Mouse (Mus musculus): ENCODE measurements around the gene Tmem59l.
A peak's percentile ranks its signal among the peaks of the same experiment; 100 is the strongest.

The Tmem59l gene

DNA sequence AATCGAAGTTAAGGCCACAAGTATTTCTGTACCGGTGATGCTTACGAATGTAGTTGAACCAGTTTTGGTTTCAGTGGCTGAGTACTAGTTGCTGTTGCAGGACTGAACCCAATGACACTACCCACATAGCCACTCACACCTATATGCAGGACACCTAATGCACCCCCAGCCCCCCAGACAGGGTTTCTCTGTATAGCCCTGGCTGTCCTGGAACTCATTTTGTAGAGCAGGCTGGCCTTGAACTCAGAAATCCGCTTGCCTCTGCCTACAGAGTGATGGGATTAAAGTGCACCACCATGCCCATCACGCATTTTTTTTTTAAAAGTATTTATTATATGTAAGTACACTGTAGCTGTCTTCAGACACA is 19.9 kb upstream of the Tmem59l start:
- DNase-seq (ENCODE audit: low spot score): no peak

DNA sequence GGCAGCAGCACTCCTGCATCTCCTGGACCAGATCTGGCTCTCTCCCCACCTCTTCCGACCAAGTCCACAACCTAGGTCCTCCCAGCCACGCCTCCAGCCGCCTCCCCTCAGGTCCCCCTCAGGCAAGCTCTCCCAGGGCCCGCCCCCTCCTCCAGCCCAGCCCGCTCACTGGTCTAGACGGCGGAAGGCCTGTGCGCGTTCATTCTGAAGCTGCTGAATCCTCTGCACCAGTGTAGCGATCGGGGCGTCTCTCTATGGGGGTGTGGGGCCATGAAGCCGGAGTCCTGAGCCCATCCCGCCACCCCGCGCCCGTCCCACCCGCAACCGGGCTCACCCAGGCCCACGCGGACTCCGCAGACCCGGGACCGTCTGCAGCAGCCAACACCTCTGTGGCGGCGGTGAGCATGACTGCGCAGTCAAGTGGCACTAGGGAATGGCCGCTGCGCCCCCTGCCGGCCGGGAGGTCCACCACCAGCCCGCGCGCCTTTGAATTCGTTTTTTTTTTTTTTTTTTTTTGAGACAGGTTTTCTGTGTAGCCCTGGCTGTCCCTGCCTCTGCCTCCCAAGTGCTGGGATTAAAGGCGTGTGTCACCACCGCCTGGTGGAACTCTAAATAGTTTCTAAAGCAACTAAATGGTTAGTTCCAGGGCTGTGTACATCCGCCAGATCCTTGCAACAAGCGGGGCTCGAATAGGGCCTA is 19.3 kb upstream of the Tmem59l start, which contains the start of gene Rex1bd:
Rex1bd (minus strand) TSS at position 425 of the 699 bp plus-strand sequence.
- DNase-seq (ENCODE audit: low spot score): peak; percentile 96

DNA sequence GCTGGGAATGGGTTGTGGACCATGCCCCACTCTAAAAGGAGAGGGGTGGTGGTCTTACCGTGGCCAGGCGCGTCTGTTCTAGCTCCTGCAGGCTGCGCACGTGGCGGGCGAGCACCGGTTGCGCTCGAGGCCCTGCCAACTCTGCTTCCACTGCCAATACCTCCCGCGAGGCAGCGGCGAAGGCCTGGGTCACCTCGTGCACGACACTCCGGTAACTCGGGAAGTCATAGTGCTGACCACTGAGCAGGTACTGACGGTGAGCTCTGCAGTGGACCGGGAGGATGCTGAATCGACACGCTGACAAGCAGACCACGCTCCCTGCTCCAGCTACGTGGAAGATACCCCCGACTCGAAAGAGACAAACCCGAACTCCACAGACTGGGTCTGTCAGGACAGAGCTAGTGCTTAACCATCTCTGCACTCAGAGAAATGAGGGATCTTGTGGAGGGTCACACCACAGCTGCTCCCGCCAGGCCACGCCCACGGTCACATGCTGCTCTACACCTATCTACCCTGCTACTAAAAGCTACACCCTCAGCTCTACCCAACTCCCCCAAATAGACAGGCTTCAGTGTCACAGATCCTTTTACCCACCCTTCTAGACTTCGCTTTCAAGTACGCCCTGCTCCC is 18.7 kb upstream of the Tmem59l start:
- DNase-seq (ENCODE audit: low spot score): no peak

DNA sequence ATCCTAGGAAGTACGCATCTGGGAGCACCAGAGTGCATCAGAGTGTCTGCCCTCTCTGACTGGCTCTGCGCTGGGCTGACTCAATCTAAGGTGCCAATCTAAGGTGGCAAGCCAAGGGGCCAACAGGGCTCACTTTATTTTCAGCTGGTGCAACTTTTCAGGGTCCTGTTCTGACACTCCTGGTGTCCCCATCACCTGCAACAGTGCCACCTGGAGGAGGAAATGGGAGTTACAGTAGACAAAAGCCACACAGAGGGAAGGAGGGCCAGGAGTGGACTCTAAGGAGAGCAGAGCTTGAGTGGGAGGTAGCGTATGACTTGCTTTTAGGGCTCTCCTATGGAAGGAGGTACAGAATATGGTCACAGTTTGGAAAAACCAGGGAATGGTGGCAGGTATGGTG is 17.7 kb upstream of the Tmem59l start:
- DNase-seq (ENCODE audit: low spot score): peak; percentile 95

DNA sequence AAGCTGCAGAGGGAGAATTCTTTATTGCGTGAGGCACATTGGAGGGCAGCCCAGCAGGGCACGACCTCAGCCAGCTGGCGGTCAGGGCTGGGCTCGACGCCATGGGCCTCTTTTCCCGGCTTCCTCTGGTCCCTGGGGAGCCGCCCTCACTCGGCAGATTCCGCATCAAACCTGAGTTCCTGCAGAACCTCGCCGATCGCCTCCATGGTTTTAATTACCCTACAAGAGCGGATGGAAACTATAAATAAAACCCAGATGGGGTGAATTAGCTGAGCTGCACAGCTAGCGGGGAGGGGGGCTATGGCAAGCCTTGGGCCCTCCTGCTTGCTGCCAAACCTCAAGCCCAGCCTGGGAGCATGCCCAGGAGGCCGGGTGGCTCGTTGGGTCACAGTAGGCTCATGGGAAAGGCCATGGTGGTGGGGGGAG is 17.1 kb upstream of the Tmem59l start:
- peak; percentile 99 for DNase-seq (ENCODE audit: low spot score)

DNA sequence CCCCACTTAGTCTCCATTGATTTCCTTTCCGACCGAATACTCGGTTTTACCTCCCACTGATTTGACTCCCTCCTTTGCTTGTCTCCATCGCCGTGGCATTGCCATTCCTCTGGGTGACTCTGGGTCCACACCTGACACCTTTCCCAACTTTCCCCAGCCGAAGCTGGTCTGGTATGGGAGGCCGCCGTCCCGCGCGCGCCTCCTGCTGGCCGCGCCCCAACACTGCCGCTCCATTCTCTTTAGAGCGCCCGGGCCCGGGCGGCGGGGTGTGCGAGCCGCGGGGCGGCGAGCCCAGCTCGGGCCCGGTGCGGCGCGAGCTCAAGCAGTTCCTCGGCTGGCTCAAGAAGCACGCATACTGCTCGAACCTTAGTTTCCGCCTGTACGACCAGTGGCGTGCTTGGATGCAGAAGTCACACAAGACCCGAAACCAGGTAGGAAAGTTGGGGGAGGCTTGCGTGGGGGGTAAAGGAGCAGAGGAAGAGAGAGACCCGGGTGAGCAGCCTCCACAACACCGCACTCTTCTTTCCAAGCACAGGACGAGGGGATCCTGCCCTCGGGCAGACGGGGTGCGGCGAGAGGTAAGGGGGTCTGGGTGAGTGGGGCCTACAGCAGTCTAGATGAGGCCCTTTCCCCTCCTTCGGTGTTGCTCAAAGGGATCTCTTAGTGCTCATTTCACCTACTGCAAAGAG is 16.0 kb upstream of the Tmem59l start:
- DNase-seq (ENCODE audit: low spot score): peak; percentile 78

DNA sequence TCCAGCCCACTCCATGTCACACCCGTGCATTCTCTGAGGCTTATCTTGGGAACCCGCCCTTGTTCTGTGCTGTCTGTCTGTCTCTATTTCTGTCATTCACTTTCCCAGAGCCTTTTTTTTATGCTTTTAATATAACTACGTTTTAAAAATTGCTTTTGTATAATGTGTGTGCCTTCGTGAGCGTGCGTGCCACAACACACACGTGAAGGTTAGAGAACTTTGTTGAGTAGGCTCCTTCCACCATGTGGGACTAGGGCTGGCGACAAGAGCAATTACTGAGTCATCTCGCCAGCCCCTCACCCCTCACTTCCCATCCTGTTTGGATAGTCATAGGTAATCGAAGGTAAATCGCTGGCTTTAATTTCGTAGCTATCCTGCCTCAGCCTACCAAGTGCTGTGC is 15.4 kb upstream of the Tmem59l start:
- DNase-seq (ENCODE audit: low spot score): no peak

DNA sequence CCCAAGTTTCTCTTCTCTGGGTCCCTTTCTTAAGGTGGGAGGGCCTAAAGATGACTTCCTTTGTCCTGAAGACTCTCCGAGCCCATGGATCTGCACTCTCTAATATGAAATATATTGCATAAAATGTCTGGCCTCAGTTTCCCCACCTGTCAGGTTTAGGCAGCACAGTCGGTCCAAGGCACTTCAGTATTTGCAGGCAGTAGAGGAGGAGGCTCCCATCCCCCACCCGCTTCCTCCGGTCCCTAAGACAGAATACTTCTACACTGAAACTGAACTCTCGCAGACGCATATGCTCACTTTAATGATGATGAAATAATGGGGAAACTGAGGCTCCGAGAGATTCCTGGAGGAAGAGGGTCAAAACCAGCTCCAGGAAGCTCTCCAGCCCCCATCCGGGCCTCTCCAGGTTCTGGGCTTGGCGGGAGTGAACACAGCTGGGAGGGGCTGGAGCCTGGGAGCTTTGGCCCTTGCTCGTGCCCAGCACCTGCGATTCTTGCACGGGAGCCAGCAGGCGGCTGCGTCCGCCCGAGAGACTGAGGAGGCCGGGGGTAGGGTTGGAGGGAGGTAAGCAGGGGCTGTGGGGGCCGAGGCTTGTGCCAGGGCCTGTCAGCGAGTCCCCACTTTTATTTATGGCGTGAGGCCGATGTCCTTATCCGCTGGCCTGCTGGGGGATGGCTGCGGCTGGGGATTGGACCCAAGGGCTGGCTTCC is 14.8 kb upstream of the Tmem59l start:
- no peak for DNase-seq (ENCODE audit: low spot score)

DNA sequence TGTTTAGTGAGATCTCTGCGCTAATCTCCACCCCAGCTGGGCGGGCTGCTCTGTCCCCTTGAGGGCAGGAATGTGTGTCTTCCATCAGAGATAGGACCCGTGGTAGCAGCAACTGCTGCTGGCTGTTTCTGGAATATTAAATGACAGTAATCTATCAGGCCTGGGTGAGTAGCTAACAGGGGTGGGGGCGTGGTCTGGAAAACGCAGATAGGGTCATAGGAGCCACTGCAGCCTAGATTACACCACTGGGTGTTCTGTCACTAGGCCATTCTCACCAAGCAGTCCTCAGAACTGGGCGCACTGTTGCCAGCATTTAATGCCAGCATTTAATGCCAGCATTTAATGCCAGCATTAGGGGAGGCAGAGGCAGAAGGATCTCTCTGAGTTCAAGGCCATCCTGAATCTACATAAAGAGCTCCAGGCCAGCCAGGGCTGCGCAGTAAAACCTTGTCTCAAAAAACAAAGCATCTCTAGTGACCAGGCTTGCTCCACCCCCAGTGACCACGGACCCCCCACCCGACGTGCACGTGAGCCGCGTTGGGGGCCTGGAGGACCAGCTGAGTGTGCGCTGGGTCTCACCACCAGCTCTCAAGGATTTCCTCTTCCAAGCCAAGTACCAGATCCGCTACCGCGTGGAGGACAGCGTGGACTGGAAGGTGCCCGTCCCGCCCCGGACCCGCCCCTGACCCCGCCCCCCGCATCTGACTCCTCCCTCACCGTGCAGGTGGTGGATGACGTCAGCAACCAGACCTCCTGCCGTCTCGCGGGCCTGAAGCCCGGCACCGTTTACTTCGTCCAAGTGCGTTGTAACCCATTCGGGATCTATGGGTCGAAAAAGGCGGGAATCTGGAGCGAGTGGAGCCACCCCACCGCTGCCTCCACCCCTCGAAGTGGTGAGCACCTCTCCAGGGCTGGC is 13.5 kb upstream of the Tmem59l start:
- no peak for DNase-seq (ENCODE audit: low spot score)

DNA sequence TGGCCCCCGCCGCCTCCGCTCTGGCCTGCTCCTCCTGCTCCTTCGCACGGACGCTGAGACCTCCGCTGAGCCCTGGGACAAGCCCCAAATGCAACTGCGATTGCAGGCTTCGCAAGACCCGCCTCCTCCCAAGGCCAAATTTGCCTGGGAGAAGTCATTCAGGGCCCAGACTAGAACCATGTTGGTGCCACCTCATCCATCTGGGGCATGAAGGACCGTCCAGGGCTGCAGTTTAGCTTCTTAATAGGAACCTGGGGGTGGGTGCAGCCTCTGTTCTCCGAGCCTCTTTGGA is 8.6 kb upstream of the Tmem59l start:
- DNase-seq (ENCODE audit: low spot score): no peak

DNA sequence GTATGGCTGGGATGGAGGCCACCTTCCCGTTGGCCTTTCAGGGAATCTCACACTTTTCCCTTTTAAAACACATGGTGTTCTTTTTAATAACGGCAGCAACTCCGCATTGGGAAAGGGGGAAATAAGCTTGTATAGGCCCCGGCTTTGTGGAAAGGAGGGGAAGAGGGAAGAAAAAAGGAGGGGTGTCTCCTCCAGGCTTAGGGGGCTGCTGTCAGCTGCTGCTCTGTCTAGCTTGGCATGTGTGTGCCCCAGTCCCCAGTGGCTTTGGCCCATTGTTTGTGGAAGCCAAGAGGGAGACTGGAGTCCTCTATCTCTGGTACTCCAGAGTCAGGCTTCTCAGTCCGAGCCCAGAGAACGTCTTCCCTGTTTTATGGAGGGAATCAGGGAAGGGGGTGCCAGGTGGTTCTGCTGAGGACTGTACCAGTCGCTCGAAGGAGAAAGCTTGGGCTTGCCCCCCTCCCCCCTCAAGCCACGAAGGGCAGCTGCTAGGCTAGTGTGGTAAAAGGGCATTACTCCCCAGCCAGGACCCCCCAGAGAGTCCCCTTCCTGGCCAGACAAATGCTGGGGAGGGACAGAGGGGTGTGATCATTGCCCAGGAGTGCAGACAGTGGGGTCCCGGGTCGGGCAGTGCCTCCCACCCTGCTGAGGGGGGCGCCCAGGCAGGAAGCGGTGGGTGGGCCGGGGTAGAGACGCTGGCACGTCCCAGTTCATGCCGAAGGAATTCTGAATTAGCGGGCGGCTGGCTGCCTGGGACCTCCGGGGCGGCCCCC is 8.0 kb upstream of the Tmem59l start:
- no peak for DNase-seq (ENCODE audit: low spot score)

DNA sequence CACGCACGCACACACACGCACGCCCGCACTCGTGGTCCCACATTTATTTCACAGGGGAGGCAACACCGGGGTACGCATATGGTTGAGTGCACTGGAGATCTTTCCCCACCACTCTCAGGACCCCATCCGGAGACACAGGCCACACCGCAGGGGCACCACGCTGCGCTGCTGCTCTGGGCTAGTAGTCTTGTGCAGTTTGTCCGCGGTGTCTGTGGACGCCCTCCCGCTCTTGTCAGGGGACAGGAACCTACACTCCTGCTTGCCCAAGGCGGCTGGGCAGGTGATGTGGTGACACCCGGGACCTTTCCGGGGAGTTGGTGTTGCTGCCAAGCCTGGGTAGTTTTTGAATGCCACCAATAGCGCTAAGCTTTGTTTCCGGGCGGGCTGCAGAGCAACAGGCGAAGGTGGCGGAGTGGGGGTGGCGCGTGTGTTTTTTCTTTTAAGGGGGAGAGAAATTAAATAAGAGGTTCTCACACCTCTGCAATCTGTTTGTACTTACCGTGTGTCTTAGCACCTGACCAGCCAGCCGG is 7.3 kb upstream of the Tmem59l start:
- no peak for DNase-seq (ENCODE audit: low spot score)

DNA sequence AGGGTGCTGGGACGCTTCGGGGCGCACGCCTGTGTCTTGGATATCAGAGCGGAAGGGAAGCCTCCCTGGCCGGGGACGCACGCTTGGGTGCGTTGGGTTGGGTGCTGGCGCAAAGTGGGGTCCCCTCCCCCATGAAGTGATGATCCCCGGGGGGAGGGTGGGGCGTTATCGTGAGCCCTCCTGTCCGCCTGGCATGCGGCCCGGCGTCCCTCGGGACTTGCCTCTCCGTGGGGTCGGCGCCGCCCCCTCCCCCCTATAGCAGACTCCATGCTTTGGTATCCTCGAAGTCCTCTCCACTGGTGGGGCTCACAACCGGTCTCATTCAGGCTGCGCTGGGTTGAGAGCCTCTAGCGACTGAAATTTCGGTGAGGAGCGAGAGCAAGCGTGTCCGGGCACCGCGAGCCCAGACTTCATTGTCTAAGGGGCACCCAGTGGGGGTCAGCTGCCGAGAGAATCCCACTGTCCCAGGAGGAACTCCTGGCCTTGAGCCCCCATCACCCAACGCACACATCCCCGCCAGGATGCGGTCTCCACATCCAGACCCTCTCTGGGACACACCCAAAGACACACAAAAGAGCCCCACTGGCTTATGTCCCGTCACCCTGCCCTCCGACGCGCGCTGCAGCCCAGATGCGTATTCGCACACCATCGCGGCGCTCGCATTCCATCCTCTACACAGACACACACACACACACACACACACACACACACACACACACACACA is 6.7 kb upstream of the Tmem59l start:
- no peak for DNase-seq (ENCODE audit: low spot score)

DNA sequence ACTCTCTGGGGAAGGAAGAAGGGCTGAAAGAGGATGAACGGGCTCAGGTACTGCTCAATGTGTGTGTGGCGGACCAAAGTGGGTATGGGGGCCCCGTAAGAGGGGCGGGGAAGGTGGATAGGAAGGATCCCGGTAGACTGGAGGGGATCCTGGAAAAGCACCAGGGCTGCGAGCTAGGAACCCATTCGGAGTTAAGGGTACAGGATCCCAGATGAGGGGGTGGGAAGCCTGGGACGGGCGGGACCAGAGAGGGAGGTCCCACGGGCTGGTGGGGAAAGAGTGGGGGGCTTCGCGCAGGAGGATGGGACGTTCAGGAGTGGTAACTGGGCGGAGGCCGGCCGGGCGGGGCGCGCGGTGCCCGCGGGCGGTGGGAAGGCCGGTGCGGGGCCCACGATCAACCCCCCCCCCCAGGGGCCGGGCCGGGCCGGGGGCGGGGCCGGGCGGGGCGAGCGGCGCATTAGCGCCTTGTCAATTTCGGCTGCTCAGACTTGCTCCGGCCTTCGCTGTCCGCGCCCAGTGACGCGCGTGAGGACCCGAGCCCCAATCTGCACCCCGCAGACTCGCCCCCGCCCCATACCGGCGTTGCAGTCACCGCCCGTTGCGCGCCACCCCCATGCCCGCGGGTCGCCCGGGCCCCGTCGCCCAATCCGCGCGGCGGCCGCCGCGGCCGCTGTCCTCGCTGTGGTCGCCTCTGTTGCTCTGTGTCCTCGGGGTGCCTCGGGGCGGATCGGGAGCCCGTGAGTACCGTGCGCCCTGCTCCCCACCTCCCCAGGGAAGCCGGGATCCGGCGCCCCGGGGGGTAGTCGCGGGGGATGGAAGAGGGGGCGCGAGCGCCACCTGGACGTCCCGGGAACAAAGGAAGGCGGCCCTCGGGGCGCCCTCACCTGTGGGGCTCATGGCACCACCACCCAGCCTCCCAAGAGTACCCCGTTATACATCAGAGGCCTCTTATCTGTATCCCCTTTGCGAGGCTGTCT is 5.8 kb upstream of the Tmem59l start, which contains the start of gene Crlf1:
Crlf1 (plus strand) TSS at position 495 of the 977 bp plus-strand sequence.
- DNase-seq (ENCODE audit: low spot score): no peak

DNA sequence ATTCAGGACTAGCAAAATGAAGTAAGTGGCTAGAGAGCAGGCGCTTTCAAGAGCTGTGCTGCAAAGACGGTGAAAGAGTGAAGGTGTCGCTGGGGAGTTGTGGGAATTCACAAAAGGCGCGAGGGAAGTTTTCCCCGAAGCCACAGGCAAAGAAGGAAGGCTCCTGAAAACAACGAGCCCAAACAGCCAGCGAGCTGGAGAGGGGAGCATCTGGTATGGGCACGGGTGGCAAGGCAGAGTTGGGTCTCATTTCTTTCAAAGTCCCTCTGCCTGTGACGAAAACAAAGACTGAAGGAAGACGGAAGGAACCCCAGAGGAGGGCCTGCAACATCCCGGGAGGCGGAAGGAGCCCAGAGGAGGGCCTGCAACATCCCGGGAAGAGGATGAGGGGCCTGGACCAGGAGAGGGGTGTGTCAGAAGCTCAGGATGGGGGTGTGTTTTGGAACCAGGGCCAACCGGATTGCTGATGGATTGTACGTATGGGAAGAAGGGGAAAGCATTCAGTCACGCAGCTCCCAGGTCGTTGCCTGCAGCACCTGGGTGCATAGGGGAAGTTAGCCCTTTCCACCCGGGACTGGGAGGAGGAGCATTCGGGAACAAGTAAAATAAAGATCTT is 3.8 kb upstream of the Tmem59l start:
- no peak for DNase-seq (ENCODE audit: low spot score)

DNA sequence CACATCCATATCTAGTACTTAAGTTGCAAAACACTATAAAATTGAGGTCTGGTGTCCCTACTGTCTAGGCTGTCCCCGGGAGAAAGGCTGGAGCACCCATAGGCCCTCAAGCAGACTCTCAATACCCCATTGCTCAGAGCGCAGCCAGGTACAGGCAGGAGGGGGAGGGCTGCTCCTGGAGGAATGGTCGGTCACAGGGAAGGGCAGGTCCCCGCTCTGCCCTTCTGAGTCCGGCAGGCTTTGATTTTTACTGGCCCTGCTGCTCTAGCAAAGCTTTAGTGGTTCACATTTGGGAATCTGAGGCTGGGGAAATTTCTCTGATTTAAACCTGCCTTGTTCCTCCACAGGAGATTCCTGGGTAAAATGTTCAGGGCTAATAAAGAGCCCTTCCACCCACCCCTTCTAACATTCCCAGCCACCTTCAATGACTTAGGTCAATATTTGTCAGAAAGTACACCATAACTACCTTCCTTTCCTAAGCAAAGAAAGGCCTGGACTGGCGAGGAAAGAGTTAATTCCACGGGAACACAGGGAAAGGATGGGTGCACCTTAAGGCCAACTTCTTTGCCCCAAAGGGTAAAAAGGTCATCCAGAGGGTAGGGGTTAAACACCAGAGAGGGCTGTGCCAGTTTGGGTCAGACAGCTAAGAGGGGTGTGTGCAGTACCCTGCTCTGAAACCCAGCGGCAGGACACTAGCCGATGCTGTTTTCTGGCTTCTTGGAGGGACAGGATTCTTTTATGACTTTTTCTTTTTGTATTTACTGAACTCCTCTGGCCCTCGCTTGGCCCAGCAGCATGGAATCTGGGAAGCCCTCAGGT is 3.1 kb upstream of the Tmem59l start:
- DNase-seq (ENCODE audit: low spot score): no peak

DNA sequence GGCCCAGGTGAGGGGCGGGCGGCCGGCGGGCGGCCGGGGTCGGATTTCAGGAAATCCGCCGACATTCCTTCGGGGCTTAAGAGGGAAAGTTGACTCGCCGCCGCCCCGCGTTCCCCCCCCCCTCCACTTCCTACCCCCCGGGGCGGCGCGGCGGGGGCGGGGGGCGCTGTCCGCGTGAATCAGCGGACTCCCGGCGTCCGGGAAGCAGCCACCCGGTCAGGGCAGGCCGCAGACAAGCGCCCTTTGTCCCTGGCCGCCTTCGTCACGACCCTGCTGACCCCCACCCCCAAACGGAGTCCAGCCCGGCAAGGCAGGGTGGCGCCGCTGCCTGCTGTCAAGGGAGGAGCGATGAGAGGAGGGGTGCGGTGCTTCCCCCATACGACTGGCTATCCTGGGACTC is 2.4 kb upstream of the Tmem59l start:
- no peak for DNase-seq (ENCODE audit: low spot score)
